Mouse (Mus musculus) brain, embryonic 18.5 days (tissue): ENCODE data around the gene Comt.

Experiments used
- DNase-seq: peaks from one replicate; pipeline ENCODE4 v3.0.0-alpha.2; 2012; ENCODE audit warnings: low read depth, low spot score

Gene Comt

GRCm38 (mm10) chr16:18433341-18433920 is 6.8 kb upstream of the Comt start:
- DNase-seq = no peak

- no peak for DNase-seq
Measured at GRCm38 (mm10) chr16:18430641-18431212, 4.1 kb upstream of the Comt start.

GRCm38 (mm10) chr16:18429641-18430040 is 3.0 kb upstream of the Comt start:
- DNase-seq = no peak

DNA sequence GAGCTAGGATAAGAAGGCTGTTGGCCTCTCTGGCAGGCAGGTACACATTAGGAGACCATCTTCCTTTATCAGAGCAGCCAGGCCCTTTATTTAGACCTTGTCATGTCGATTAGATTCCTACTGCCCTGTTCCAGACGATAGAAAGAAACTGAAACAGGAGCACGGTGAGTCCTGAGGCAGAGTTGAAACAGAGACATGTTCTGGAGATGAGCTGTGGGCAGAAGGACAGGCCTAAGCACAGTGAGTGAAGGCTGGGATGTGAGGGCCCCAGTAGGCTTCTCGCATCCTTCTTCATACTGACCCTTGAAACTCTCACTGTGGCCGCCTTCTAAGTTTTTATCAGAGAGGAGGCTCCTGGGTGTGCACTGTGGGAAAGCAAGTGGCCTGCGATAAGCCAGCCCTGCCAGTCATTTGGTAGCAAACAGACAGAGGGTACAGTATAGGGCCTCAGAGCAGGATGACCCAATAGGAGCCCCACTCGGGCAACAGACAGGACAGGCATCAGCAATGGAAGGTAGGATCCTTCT is 1.9 kb upstream of the Comt start:
- DNase-seq = no peak

DNA sequence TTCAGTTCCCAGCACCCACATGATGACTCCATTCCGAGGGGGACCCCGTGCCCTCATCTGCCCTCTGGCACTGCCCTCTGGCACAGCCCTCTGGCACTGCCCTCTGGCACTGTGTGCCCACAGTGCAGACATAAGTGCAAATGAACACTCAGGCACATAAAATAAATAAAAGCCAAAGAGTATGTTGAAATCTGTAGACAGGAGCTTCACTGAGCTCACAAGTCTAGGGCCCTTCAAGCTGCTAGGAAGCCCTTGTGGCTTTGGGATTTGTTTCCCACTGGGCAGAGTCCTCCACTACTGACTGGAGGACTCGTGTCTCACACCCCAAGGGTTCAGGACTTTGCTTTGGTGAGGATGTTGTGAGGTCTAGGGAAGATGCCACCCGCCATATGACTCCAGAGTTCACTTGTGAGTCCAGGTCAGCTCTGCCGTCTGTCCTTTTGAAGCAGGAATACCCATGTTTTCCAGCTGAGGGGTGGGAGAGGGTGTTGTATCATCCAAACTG is 1.4 kb upstream of the Comt start:
- no peak for DNase-seq

GRCm38 (mm10) chr16:18426215-18426791 is 349 bp downstream of the Comt start, which contains the start of gene Txnrd2:
Gene Txnrd2 (plus strand): TSS chr16:18426384.
- no peak for DNase-seq

- DNase-seq = no peak
Measured at GRCm38 (mm10) chr16:18425475-18426214, 1.0 kb downstream of the Comt start.

DNA sequence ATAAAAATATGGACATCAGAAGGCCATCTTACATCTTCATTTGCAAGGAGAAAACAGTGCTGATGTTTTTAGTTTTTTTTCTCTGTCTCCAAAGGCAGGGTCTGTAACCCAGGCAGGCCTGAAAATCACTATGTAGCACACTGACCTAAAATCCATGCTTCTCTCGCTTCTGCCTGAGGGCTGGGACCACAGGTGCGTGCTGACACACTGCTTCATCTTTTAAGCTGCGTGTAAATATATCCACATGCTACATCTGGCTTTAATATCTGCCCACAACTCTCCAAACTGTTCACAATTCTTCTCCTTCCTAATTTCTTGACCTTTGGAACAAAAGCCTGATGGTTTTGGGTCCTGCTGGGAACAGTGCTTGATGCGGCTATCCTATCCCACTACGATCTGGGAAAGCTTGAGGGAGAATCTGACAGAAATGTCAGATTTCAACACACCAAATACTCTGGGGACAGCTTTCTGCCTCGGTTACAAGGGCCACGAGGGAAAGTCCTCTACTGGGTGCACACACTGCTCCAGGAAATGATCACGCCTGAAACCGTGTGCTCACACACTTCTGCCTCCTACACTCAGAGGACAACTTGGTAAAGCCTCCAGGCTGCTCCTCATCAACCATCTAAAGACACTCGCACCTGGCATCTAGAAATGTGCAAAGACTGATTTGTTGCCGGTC is 2.1 kb downstream of the Comt start:
- DNase-seq = no peak

- no peak for DNase-seq
Measured at GRCm38 (mm10) chr16:18423915-18424265, 2.8 kb downstream of the Comt start.

DNA sequence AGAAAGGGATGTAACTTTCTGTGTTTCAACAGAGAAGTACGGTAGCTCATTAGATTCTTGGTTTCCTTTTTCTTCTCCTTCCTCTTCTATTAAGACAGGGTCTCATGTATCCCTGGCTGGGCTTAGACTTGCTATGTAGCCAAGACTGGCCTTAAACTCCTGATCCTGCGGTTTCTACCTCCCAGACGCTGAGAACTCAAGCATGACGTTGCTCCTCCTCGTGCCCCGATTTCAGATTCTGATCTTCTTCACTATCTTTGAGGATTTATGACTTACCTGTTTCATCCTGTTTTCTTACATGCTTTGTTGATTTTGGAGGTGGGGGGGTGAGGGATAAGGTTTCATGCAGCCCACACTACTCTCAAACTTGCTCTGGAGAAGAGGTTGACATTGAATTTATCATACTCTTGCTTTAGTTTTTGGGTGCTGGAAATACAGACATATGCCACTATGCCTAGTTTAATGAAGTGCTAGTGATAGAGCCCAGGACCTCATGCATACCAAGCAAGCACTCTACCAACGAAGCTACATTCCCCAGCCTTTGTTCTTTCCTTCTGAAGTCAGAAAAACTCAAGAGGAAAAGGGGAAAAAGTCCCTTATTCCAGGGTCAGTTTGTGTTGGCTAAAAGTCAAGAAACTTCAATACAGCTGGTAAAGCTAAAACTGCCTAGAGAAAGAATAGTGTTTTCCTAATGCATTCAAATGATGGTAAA is 3.3 kb downstream of the Comt start:
- no peak for DNase-seq

GRCm38 (mm10) chr16:18420571-18420970 is 6.1 kb downstream of the Comt start:
- DNase-seq = no peak

- no peak for DNase-seq
Measured at GRCm38 (mm10) chr16:18419603-18420026, 7.0 kb downstream of the Comt start.

DNA sequence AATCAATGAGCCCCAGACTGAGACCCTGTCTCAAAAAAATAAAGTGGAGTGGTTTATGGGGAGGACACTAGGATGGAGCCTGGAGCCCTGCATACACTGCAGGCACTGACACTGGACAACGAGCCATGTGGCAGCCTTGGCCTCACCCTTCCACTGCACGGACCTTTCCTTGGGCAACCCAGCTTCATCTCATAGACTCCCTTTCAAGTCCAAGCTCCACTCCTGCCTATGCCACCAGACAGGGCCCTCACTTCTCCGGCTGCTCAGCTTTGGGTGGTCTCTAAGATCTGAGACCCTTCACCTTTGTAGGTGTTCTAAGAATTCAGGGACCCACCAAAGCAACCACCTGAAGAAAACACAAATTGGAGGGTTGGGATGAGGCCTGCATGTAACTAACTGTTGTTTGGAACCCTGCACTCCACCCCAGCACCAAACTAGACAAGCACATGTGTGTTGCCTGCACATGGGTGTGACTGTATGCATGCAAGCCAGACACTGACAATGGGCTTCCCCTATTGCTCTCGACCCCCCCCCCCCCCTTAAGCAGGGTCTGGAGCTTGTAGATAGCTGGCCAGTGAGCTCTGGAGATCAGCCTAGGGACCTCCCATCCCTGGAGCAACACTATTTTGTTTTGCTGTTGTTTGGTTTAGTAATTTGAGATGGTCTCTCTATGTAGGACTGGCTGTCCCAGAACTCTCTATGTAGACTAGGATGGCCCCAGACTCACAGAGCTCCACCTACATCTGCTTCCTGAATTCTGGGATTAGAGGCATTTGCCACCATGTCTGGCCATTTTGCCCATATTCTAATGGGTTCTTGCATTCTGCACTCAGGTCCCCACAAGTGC is 7.7 kb downstream of the Comt start:
- no peak for DNase-seq

DNA sequence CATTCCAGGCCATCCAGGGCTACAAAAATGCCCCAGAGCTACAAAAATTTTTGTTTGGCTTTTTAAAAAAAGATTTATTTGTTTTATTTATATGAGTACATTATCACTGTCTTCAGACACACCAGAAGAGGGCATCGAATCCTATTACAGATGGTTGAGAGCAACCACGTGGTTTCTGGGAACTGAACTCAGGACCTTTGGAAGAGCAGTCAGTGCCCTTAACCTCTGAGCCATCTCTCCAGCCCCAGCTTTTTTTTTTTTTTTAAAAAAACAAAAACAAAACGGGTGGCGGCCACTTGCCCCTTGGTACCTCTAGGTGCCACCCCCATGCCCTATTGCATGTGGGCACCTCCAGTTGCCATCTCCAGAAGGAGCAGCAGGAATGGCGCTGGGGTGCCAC is 9.2 kb downstream of the Comt start:
- no peak for DNase-seq

- no peak for DNase-seq
Measured at GRCm38 (mm10) chr16:18416837-18417236, 9.8 kb downstream of the Comt start.

- DNase-seq = no peak
Measured at GRCm38 (mm10) chr16:18416094-18416761, 10.4 kb downstream of the Comt start.

- no peak for DNase-seq
Measured at GRCm38 (mm10) chr16:18413032-18413816, 13.4 kb downstream of the Comt start.

DNA sequence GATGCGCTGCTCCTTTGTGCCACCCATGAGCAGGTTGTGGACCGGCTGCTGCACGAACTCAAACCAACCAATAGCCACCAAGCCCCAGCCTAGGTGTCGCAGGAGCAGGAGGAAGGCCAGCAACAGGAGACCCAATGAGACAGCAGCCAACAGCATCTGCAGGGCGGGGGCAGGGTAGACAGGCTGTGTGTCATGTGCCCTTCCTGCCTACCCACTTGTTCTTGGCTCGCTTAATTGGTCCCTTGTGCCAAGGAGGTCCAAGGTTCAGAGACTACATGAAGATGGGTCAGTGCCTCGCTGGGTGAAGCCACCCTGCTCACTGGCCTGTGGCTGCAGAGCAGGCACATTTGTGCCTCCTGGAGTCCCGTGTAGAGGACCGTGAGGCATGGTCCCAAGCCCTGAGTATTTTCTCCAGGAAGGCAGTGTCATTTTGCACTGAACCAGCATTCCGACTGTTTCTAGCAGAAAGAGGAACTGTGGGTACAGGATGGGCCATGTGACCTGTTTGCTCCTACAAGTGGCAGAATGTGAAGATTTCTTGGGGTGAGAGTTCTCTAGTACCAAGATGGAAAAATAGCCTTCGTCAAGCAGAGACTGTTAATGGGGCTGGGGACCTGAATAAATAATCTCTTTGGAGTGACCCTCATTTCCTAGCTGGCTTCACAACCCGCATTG is 14.7 kb downstream of the Comt start:
- no peak for DNase-seq
